Mouse (Mus musculus) bone marrow macrophage, adult 2 months (primary cell): ENCODE measurements at regions not wholly inside any gene's neighbourhood (a gene's known extent, or its start where the extent isn't known, plus 50 kb on each side); places are given as distances from the start of the nearest gene placed in this dataset.

Experiments
- H3K27ac ChIP-seq: 2 replicates; pipeline ENCODE4 v1.5.1; 2012; ENCODE audit warnings: low read depth, low read length; ENCODE audit not compliant: insufficient read depth
- H3K4me1 ChIP-seq: 2 replicates; pipeline ENCODE4 v1.6.1; 2012; ENCODE audit warnings: low read length; ENCODE audit not compliant: control insufficient read depth, insufficient read depth
- H3K4me3 ChIP-seq: 2 replicates; pipeline ENCODE4 v1.5.1; 2012; ENCODE audit warnings: mild to moderate bottlenecking, low read length, moderate library complexity; ENCODE audit not compliant: insufficient read depth
- CTCF ChIP-seq: IDR thresholded peaks from 2 replicates; pipeline ENCODE4 v1.5.1; 2012; ENCODE audit warnings: low read depth, mild to moderate bottlenecking, low read length, moderate library complexity
- POLR2A ChIP-seq: IDR thresholded peaks from 2 replicates; pipeline ENCODE4 v1.6.1; 2012; ENCODE audit warnings: mild to moderate bottlenecking, low read depth, low read length, borderline replicate concordance

DNA sequence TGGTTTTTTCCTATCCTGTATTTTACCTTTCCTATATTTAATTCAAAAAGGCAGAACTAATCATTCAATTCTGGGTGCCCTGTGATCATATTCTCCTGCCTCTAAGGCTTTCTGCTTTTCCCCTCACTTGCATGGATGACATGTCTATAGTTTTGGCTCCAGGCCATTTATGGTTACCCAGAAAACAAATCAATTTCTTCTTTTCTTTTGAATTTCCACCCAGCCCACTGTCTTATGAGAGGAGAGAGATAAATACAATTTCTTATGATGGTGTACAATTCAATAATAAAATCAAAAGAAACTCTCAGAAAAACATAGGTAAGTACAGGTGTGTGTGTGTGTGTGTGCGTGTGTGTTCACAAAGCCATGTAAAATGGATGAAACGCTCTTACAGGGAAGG is 187.3 kb upstream of the Gm11146 start:
- TF ChIP-seq CTCF (no peak), POLR2A (no peak)
- no peaks in the 10 kb centered on the region for H3K4me1 ChIP-seq
- H3K27ac ChIP-seq = no peak overlapping the region
- no peak overlapping the region for H3K4me3 ChIP-seq

DNA sequence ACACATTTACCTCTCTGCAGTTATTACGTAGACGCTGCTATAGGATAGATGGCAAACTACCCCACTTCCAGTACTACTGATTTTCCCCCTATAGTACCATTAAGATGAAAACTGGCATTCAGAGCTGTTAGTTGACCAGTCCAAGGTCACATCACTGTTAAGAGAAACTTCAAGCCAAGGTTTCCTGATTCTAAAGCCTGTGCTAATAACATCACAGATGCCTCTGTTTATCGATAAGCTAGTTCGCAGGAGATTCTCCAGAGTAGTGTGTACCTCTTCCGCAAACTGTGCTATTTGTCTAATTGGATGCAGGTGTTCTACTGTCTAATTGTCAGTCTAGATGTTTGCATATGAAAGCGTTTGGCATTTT is 186.9 kb upstream of the Gm11146 start:
- Histone ChIP-seq H3K27ac (no peak overlapping the region), H3K4me1 (no peaks in the 10 kb centered on the region), H3K4me3 (no peak overlapping the region)
- TF ChIP-seq CTCF = no peak
- no peak for TF ChIP-seq POLR2A

DNA sequence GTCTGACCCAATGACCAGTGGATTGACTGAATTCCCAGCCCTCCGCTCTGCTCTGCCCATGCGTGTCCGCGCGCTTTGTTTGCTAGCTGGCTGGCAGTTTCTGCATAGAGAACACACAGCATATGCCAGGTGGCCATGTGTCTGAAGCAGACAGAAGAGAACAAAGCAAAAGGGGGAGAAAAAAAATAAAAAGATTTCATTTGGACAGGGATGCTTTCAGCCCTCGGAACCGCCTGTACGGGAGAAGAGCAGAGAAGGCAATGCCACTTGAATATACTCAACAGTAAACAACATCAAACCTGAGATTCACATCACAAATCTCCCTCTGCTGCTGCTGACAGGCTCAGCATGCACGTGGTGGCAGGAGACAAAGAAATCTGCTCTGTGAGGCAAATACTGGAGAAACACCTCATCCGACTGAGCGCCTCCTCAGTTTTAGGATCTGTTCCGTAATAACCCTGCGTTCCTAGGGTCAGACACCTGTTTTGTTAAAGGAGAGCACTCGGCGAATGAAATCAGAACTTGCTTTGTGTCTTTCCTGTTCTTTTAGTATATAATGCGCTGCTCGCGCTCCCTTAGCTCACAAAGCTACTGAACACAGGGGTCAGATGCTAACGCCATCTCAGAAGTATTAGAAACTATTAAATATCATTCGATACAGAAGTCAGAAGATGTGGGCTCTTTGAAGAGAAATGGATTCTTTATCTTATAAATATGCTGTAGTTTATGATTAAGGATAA is 186.3 kb upstream of the Gm11146 start:
- no peaks in the 10 kb centered on the region for H3K4me1 ChIP-seq
- H3K4me3 ChIP-seq = no peak overlapping the region
- TF ChIP-seq POLR2A (no peak), CTCF (no peak)
- H3K27ac ChIP-seq = no peak overlapping the region

- TF ChIP-seq POLR2A (no peak), CTCF (no peak)
- Histone ChIP-seq H3K4me1 (no peaks in the 10 kb centered on the region), H3K4me3 (no peak overlapping the region), H3K27ac (no peak overlapping the region)
Measured at GRCm38 (mm10) chr16:77787025-77787424, 185.1 kb upstream of the Gm11146 start.

DNA sequence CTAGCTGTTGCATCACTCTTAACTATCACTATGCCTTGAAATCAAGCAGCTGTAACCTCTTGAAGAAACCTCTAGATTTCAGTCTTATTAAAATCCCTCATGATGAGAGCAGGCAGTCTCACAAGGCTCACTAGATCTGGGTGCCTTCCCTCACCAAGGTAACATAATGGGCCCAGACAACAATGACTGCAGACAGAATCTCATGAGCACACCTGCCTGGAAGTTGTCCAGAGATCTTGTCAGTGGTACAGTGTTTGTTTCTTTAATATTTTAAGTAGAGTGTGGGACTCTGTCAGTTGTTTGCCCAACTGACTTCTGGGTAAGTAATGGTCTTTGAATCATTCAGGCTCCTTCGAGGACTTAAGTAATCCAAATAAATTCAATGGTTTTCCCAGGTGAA is 177.1 kb upstream of the Gm11146 start:
- TF ChIP-seq CTCF = no peak
- no peak for TF ChIP-seq POLR2A
- H3K4me1 ChIP-seq = peaks cover 4% of the 10 kb centered on the region; the same call in 1 of the 2 replicates

DNA sequence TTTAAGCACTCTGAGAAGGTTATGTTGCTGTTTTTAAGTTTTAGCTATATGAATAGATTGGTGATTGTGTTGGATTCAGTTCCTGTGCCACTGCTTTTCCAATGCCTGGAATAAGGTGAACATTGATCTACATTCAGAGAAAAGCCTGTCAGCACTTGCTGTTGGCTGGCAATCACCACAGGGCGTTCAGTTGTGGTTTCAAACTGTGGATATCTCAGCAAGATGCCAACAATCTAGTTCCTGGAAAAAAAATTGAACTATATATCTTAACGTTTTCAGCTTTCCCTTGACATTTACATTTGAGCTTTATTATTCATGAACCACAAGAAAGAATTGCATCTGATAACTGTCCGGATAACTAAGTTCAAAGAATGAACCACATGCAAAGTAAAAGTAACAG is 170.2 kb upstream of the Gm11146 start:
- Histone ChIP-seq H3K4me3 (no peak overlapping the region), H3K27ac (no peak overlapping the region)
- no peak for TF ChIP-seq POLR2A
- TF ChIP-seq CTCF = no peak

More for the DNA sequence above, 177.1 kb upstream of the Gm11146 start:
- no peak overlapping the region for H3K27ac ChIP-seq
- H3K4me3 ChIP-seq = no peak overlapping the region

GRCm38 (mm10) chr16:77760926-77761347 is 159.0 kb upstream of the Gm11146 start:
- Histone ChIP-seq H3K27ac (no peak overlapping the region), H3K4me1 (no peaks in the 10 kb centered on the region), H3K4me3 (no peak overlapping the region)
- TF ChIP-seq CTCF (no peak), POLR2A (no peak)

More for the DNA sequence above, 170.2 kb upstream of the Gm11146 start:
- peaks cover 5% of the 10 kb centered on the region; the same call in 1 of the 2 replicates for H3K4me1 ChIP-seq

GRCm38 (mm10) chr16:77760479-77760878 is 158.6 kb upstream of the Gm11146 start:
- Histone ChIP-seq H3K4me3 (no peak overlapping the region), H3K4me1 (no peaks in the 10 kb centered on the region), H3K27ac (no peak overlapping the region)
- no peak for TF ChIP-seq POLR2A
- TF ChIP-seq CTCF = no peak

GRCm38 (mm10) chr16:77759997-77760396 is 158.1 kb upstream of the Gm11146 start:
- Histone ChIP-seq H3K27ac (no peak overlapping the region), H3K4me3 (no peak overlapping the region), H3K4me1 (no peaks in the 10 kb centered on the region)
- TF ChIP-seq POLR2A (no peak), CTCF (no peak)

DNA sequence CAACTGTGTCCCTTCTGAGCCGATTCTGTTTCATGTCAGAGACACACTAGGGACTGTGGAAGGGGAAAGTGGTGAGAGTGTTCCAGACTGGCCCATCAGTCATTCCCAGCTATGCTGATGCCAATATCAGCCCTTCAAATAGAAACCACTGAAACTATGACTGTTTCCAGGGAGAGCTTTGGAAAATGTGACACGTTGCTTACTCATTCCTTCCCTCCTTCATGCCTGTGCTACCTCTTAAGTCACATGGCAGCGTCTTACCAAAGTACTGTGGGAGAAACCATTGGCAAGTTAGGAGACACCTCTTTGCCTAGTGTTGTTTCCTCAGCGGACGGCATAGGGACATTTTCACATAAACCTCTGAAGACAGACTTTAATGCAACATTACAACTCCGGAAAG is 153.0 kb upstream of the Gm11146 start:
- no peaks in the 10 kb centered on the region for H3K4me1 ChIP-seq
- H3K27ac ChIP-seq = no peak overlapping the region
- TF ChIP-seq CTCF (no peak), POLR2A (no peak)
- H3K4me3 ChIP-seq = no peak overlapping the region
